Mouse (Mus musculus) midbrain, embryonic 13.5 days (tissue): ENCODE results near the gene Polr2f. TPM values are rescaled to one million over a fixed set of nuclear protein-coding genes. Genes with fewer than 3 reads are reported as not detected.

Experiments
- ATAC-seq: fragments of 200-750 bp; cut with Nextera tagmentation; 2 replicates; pipeline ENCODE4 v1.8.0; 2017; ENCODE audit warnings: mild to moderate bottlenecking, moderate TSS enrichment, moderate library complexity
- H3K27ac ChIP-seq: fragments of 300-500 bp; sonication (generic); 2 replicates; pipeline ENCODE4 v1.5.1; 2015; ENCODE audit warnings: inconsistent platforms, mild to moderate bottlenecking, moderate library complexity
- H3K27me3 ChIP-seq: fragments of 300-500 bp; sonication (generic); 2 replicates; pipeline ENCODE4 v1.6.1; 2015; ENCODE audit warnings: mild to moderate bottlenecking, inconsistent platforms
- H3K36me3 ChIP-seq: fragments of 300-500 bp; sonication (generic); 2 replicates; pipeline ENCODE4 v1.6.1; 2015; ENCODE audit warnings: mild to moderate bottlenecking, inconsistent platforms
- H3K4me1 ChIP-seq: fragments of 300-500 bp; sonication (generic); replicated peaks from 2 replicates; pipeline ENCODE4 v1.6.1; 2015; ENCODE audit warnings: inconsistent platforms
- H3K4me2 ChIP-seq: fragments of 300-500 bp; sonication (generic); replicated peaks from 2 replicates; pipeline ENCODE4 v1.6.1; 2015; ENCODE audit warnings: moderate library complexity, mild to moderate bottlenecking, inconsistent platforms
- H3K4me3 ChIP-seq: fragments of 300-500 bp; sonication (generic); replicated peaks from 2 replicates; pipeline ENCODE4 v1.5.1; 2015; ENCODE audit warnings: mild to moderate bottlenecking, inconsistent platforms
- H3K9ac ChIP-seq: fragments of 300-500 bp; sonication (generic); replicated peaks from 2 replicates; pipeline ENCODE4 v1.6.1; 2015; ENCODE audit warnings: mild to moderate bottlenecking, inconsistent platforms
- H3K9me3 ChIP-seq: fragments of 300-500 bp; sonication (generic); 2 replicates; pipeline ENCODE4 v1.6.1; 2016; ENCODE audit warnings: mild to moderate bottlenecking, inconsistent platforms
- WGBS: fragments of 180-500 bp; shearing (Covaris S2); methylation state at CpG from one replicate; pipeline ENCODE4 v1.1.7; 2015; 5-methylcytosine and 5-hydroxymethylcytosine counted together
- polyA plus RNA-seq: library from polyadenylated mRNA; unstranded; fragments of >200 nt; fragmentation: Nextera tagmentation; extraction: Ambion mirVana; gene quantifications from 2 replicates; pipeline ENCODE4 v1.2.1, GENCODE M21; 2015

Polr2f gene
- polyA plus RNA-seq, 1 experiment from 2014 or later = 296 TPM

DNA sequence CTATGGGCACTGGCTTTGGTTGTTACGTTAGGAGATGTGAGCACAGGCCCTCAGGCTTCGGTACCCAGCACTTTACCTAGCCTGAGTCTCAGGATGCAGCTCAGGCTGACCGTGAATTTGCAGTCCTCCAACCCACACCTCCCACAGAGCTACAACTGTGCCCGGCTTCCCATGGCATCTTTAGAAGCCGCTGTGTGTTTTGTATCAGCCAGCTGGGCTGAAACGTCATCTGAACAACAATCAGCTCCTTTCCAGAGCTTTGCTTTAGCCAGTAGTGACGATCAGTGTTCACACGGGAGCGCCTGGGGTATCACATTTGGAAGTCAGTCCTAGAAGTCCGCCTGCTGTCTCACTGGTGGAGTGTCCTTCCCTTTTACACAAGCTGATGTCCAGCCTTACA, 37.5 kb upstream of the Polr2f start:
- peaks cover 3% of the 10 kb centered on the region; the same call in 1 of the 2 replicates for H3K27me3 ChIP-seq
- H3K4me2 ChIP-seq = no peak overlapping the region
- H3K4me3 ChIP-seq = no peak overlapping the region
- ATAC-seq = no peak
- no peak overlapping the region for H3K9ac ChIP-seq
- no peak overlapping the region for H3K27ac ChIP-seq
- 69% methylated on average over 10 of the region's 10 CpGs for WGBS
- no peaks in the 10 kb centered on the region for H3K9me3 ChIP-seq
- no peaks in the 10 kb centered on the region for H3K36me3 ChIP-seq
- H3K4me1 ChIP-seq = peaks cover 4% of the 10 kb centered on the region

DNA sequence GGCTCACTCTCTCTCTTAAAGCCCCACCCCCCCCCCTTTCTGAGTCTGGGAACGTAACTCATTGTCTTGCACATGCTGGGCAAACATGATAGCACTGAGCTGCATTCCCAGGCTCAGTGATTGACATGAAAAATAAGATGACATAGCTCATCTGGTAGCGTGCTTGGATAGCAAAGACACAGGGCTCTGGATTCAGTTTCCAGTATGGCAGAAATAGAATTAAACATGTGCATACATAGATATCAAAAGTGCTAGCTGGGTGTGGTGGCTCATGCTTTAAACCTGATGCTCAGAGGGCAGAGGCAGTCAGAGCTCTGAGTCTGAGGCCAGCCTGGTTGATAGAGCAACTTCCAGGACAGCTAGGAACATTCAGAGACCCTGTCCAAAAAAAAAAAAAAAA, 35.0 kb upstream of the Polr2f start:
- Histone ChIP-seq H3K4me3 (no peak overlapping the region), H3K36me3 (no peaks in the 10 kb centered on the region), H3K4me1 (peaks cover 22% of the 10 kb centered on the region), H3K4me2 (no peak overlapping the region), H3K27me3 (peaks cover 8% of the 10 kb centered on the region), H3K27ac (no peak overlapping the region), H3K9me3 (no peaks in the 10 kb centered on the region), H3K9ac (no peak overlapping the region)
- WGBS = 71% methylated on average over 2 of the region's 2 CpGs
- ATAC-seq = no peak

DNA sequence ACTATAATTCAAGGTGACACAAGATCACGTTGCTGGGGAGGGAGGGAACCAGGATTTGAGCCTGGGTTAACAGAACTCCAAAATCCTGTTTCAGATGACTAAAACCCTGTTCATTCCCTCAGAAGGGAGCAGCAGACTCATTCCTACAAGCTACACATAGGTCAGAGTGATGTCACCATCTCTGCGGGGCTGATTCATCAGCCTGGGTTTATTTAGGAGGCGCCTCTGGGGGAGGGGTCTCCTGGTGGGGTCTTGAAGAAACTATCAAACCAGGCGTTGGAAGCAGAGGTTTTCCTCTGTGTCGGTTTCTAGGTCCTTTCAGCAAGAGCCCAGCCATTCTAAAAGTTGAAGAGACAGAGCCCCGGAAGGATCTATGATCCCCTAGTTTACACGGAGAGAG, 32.8 kb upstream of the Polr2f start:
- peak overlapping the region; percentile 88 for H3K4me3 ChIP-seq
- H3K27me3 ChIP-seq = peaks cover 10% of the 10 kb centered on the region
- 25% methylated on average over 7 of the region's 7 CpGs for WGBS
- no peaks in the 10 kb centered on the region for H3K9me3 ChIP-seq
- H3K36me3 ChIP-seq = peaks cover 4% of the 10 kb centered on the region; the same call in 1 of the 2 replicates
- no peak overlapping the region for H3K9ac ChIP-seq
- peaks cover 33% of the 10 kb centered on the region for H3K4me1 ChIP-seq
- H3K4me2 ChIP-seq = peak overlapping the region; percentile 96
- no peak for ATAC-seq
- no peak overlapping the region; the same call in 1 of the 2 replicates for H3K27ac ChIP-seq

DNA sequence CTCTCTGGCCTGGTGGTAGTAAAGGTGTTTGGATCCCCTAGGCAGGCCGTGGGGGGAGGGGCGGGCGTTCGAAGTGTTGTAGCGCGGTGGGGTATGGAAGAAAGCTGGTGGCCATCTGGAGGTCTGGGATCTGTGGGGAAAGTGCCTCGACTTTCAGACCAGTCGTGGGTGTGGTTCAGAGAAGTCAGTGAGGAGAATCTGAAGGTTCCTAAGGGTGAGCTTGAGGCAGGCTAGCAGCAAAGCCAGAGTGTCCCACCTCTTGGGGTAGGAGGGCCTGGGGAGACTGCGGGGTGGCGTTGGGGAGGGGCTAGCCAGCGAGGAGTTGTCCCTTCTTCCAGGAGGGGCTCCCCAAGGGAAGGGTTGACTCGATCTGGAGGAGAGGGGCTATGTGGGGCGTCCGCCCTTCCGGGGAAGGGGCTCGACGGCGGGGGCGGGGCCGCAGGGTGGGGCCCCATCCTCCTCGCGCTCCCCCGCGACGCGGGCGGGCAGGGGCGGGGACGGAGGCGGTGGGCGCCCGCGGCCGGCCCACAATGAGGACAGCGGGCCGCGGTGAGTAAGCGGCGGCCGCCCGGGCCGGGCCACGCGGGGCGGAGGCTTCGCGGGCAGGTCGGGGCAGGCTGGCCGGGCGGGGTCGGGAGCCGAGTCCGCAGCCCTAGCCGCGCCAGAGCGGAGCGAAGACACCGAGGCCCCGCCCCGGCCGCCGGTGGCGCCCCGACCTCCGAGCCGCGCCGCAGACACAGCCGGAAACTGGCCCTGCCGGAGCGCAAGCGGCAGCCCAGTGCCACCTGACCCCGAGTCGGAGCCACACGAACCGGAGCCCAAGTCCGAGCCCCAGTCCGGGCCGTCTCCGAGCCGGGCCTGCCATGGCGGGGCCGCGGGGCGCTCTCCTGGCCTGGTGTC, 32.1 kb upstream of the Polr2f start, which contains the start of gene Micall1:
Gene Micall1 (plus strand): TSS at position 478 of the 900 bp plus-strand sequence.
- ATAC-seq = peak; percentile 84

DNA sequence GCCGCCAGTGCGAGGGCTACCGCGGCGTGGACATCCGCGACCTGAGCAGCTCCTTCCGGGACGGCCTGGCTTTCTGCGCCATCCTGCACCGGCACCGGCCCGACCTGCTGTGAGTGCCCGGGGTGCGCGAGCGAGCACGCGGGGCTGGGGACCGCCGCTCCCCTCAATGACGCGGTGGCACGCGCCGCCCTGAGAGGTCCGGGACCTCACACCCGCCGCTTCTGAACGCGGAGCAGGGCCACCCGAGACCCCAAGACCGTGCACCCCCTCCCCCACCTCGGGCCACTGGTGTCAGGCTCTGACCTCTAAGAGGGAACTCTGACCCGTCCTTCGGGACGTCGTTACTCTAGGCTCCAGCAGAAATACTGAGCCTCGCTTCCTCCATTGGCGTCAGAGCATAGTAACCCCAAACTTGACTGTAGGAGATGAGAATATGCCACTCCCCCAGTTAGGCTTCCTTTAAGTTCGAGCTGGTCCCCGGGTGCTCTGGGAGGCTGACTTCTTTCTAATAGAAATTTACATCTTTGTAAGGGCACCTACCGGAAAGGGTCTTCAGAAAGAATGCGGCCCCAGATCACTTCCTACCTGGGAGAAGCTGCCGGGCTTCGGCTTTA, 31.4 kb upstream of the Polr2f start:
- H3K4me3 ChIP-seq = peak overlapping the region; percentile 88
- peak; percentile 74 for ATAC-seq
- H3K4me1 ChIP-seq = peaks cover 33% of the 10 kb centered on the region
- peaks cover 10% of the 10 kb centered on the region for H3K27me3 ChIP-seq
- H3K9ac ChIP-seq = peak overlapping the region; percentile 89
- H3K27ac ChIP-seq = peak overlapping the region; percentile 56
- peaks cover 6% of the 10 kb centered on the region for H3K36me3 ChIP-seq
- H3K9me3 ChIP-seq = no peaks in the 10 kb centered on the region
- peak overlapping the region; percentile 96 for H3K4me2 ChIP-seq
- WGBS = under 1% methylated on average over 40 of the region's 46 CpGs

More for the DNA sequence above, 32.1 kb upstream of the Polr2f start, which contains the start of gene Micall1:
- H3K27me3 ChIP-seq = peaks cover 10% of the 10 kb centered on the region
- peak within 1 kb of the TSS; percentile 89 for H3K9ac ChIP-seq
- peaks cover 6% of the 10 kb centered on the region; the same call in 1 of the 2 replicates for H3K36me3 ChIP-seq
- peak within 1 kb of the TSS; percentile 96 for H3K4me2 ChIP-seq
- WGBS = under 1% methylated on average over 80 of the region's 85 CpGs
- peaks cover 33% of the 10 kb centered on the region for H3K4me1 ChIP-seq
- no peaks in the 10 kb centered on the region for H3K9me3 ChIP-seq
- peak within 1 kb of the TSS; percentile 56 for H3K27ac ChIP-seq
- peak within 1 kb of the TSS; percentile 88 for H3K4me3 ChIP-seq

DNA sequence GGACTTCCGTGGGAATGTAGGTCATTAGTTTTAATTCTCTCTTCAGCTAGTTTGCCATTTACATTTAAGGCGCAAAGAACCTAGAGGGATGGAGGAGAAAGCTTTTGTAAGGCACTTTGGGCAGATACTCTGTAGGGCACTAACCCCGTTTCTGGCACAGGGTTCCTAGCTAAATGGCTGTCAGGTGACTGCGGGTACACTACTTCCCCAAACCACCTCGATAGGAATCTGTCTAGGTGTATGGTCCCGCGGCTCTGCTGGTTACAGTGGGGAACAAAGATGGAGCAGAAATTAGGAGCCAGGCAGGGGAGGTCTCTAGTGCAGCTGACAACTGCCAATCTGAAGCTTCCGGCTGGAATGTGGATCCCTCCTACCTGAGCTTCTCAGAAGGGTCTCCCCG, 30.8 kb upstream of the Polr2f start:
- no peaks in the 10 kb centered on the region for H3K9me3 ChIP-seq
- no peak overlapping the region for H3K27ac ChIP-seq
- H3K4me1 ChIP-seq = peaks cover 33% of the 10 kb centered on the region
- ATAC-seq = no peak
- H3K27me3 ChIP-seq = peaks cover 10% of the 10 kb centered on the region
- H3K4me2 ChIP-seq = peak overlapping the region; percentile 96
- peaks cover 12% of the 10 kb centered on the region for H3K36me3 ChIP-seq
- H3K9ac ChIP-seq = peak overlapping the region; percentile 89
- 22% methylated on average over 9 of the region's 9 CpGs for WGBS
- H3K4me3 ChIP-seq = peak overlapping the region; percentile 88

DNA sequence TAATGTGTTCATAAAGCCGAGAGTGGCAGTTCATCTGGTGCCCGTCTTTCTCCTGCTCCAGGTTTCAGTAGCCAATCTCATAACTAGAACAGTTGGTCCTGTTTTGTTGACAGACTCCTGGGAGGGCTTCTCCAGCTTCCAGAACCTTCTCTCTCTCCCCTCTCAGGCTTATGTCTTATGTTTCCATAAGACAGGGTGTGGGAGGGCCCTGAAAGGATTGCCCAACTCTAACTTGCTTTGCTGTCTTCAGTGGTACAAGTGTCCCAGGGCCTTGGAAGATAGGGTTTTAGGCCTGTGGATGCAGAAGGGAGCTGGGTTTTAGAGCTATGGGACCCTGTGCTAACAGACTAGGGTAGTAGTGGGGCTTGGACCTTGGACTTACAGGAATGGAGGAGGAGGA, 30.3 kb upstream of the Polr2f start:
- ATAC-seq = no peak
- 71% methylated on average over 2 of the region's 2 CpGs for WGBS
- peak overlapping the region; percentile 89; the same call in 1 of the 2 replicates for H3K9ac ChIP-seq

DNA sequence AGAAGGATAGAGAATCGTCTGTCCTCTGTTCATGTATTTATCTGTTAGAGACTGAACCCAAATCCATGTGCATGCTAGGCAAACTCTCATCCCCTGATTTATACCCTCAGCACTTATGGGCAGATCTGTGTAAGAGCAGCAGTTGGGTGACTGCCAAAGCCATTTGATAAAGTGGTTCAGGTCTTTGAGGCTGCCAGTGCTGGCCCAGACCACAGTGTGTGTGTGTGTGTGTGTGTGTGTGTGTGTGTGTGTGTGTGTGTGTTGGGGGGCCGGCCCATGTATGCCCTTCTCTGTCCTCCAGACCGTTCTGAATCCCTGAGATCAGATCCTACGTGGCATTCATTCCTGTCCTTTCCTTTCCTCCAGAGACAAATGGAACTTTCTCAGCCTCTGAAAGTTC, 29.0 kb upstream of the Polr2f start:
- peaks cover 33% of the 10 kb centered on the region for H3K4me1 ChIP-seq
- no peak overlapping the region for H3K4me2 ChIP-seq
- 90% methylated on average over 4 of the region's 4 CpGs for WGBS
- H3K9me3 ChIP-seq = no peaks in the 10 kb centered on the region
- no peak overlapping the region for H3K27ac ChIP-seq
- no peak overlapping the region for H3K9ac ChIP-seq
- no peak for ATAC-seq
- H3K36me3 ChIP-seq = peaks cover 24% of the 10 kb centered on the region
- no peak overlapping the region for H3K4me3 ChIP-seq
- H3K27me3 ChIP-seq = peaks cover 8% of the 10 kb centered on the region

More for the DNA sequence above, 30.3 kb upstream of the Polr2f start:
- H3K36me3 ChIP-seq = peaks cover 17% of the 10 kb centered on the region
- H3K4me3 ChIP-seq = peak overlapping the region; percentile 88
- H3K27me3 ChIP-seq = peaks cover 10% of the 10 kb centered on the region
- peaks cover 33% of the 10 kb centered on the region for H3K4me1 ChIP-seq
- no peaks in the 10 kb centered on the region for H3K9me3 ChIP-seq
- peak overlapping the region; percentile 96 for H3K4me2 ChIP-seq
- H3K27ac ChIP-seq = no peak overlapping the region

DNA sequence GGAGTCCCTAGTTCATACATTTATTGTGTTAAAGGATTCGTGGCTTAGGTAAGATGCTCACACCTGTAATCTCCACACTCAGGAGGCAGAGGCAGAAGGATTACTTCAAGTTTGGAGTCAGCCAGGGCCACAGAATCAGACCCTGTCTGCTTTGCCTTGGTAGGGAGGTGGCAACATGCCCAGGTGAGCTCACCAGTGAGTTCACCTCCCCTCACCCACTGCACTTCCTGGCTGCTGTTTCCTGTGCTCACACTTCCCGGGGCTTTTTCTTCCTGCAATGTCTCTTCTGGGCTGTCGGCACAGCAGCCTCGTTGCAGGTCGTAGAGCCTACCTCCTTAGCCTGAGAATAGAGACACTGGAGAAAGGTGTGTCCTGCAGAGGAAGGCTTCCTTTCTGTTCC, 25.5 kb upstream of the Polr2f start:
- Histone ChIP-seq H3K27me3 (peaks cover 7% of the 10 kb centered on the region; the same call in 1 of the 2 replicates), H3K4me3 (no peak overlapping the region), H3K4me2 (no peak overlapping the region), H3K27ac (no peak overlapping the region), H3K9me3 (no peaks in the 10 kb centered on the region), H3K4me1 (peaks cover 16% of the 10 kb centered on the region), H3K36me3 (peaks cover 53% of the 10 kb centered on the region), H3K9ac (no peak overlapping the region)
- 73% methylated on average over 5 of the region's 5 CpGs for WGBS
- ATAC-seq = no peak

DNA sequence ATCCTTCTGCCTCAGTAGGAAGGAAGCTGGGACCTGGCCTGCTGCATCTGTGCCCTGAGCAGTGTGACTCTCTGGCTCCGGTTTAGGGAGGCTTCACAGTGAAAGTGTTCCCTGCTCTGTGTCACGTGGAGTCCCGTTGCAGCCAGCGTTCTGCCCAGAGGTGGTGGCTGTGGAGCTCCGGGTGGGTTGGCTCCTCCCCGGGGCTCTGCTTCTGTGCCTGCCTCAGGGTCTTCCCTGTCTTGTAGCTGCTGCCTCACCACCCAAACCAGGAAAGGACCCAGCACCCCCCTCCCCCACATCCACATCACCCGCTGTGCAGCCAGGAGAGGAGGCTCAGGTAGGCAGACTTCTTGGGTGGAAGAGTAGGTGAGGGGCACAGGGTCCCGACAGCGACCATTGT, 21.3 kb upstream of the Polr2f start:
- no peak overlapping the region for H3K4me2 ChIP-seq
- H3K9me3 ChIP-seq = no peaks in the 10 kb centered on the region
- H3K36me3 ChIP-seq = peaks cover 89% of the 10 kb centered on the region
- no peak overlapping the region for H3K4me3 ChIP-seq
- no peak for ATAC-seq
- no peaks in the 10 kb centered on the region for H3K27me3 ChIP-seq
- H3K4me1 ChIP-seq = no peaks in the 10 kb centered on the region
- H3K9ac ChIP-seq = no peak overlapping the region
- no peak overlapping the region for H3K27ac ChIP-seq
- WGBS = 81% methylated on average over 9 of the region's 9 CpGs

DNA sequence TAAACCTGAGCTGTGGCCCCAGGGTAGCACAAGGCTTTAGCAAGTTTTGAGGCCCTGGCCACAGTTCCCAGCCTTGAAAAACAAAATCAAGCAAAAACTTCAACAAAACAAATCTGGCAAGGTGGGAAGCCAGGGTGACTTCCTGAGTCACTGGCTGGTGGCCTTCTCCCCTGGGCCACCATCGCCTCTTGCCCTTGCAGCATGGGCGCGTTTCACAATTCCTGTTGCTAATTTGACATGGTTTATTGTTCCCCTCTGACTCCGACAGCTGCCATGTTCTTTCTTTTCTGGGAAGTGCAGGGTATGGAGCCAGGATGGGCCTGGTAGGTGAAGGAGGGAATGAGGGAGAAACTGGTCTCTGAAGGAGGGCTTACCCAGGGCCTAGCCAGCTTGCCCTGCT, 18.7 kb upstream of the Polr2f start:
- no peaks in the 10 kb centered on the region for H3K27me3 ChIP-seq
- H3K4me2 ChIP-seq = no peak overlapping the region
- no peaks in the 10 kb centered on the region for H3K9me3 ChIP-seq
- no peak for ATAC-seq
- 82% methylated on average over 4 of the region's 4 CpGs for WGBS
- H3K27ac ChIP-seq = no peak overlapping the region
- no peak overlapping the region for H3K9ac ChIP-seq
- no peaks in the 10 kb centered on the region for H3K4me1 ChIP-seq
- peaks cover 92% of the 10 kb centered on the region for H3K36me3 ChIP-seq
- no peak overlapping the region for H3K4me3 ChIP-seq

DNA sequence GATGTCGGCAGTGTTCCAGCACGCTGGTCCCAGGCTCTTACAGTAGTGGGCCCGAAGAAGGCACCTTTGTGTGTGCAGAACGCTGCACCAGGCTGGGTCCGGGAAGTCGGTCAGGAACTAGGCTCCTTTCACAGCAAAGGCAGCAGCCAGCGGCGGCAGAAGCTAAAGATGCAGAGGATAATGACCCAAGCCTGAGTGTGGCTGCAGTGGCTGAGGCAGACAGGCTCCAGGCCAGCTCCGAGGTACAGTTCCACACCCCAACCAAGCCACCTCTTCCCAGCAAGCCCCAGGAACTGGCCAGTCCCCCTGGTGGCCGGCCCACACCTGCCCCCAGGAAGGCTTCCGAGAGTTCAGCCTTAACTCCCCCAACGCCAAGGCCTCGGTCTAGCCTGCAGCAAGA, 18.3 kb upstream of the Polr2f start:
- ATAC-seq = no peak
- peaks cover 92% of the 10 kb centered on the region for H3K36me3 ChIP-seq
- 86% methylated on average over 13 of the region's 13 CpGs for WGBS

More for the DNA sequence above, 18.3 kb upstream of the Polr2f start:
- no peaks in the 10 kb centered on the region for H3K9me3 ChIP-seq
- no peaks in the 10 kb centered on the region for H3K4me1 ChIP-seq
- no peak overlapping the region for H3K4me3 ChIP-seq
- H3K27me3 ChIP-seq = no peaks in the 10 kb centered on the region
- no peak overlapping the region for H3K27ac ChIP-seq
- no peak overlapping the region for H3K9ac ChIP-seq
- H3K4me2 ChIP-seq = no peak overlapping the region
